Mouse (Mus musculus) stomach, embryonic 16.5 days (tissue): ENCODE results near the gene Ccr1l1. TPM values are rescaled to one million over a fixed set of nuclear protein-coding genes. Genes with fewer than 3 reads are reported as not detected.
A peak's percentile ranks its signal among the peaks of the same experiment; 100 is the strongest.

Source experiments
- ATAC-seq: fragments of 200-750 bp; cut with Nextera tagmentation; 2 replicates; pipeline ENCODE4 v1.8.0; 2017; ENCODE audit warnings: moderate number of reproducible peaks, moderate TSS enrichment; ENCODE audit not compliant: insufficient read depth, low FRiP score
- H3K27ac ChIP-seq: fragments of 300-500 bp; sonication (generic); 2 replicates; pipeline ENCODE4 v1.5.1; 2014; ENCODE audit warnings: low read length
- H3K27me3 ChIP-seq: fragments of 300-500 bp; sonication (generic); 2 replicates; pipeline ENCODE4 v1.6.1; 2014; ENCODE audit warnings: low read length, control low read depth, mixed read lengths; ENCODE audit not compliant: control insufficient read depth, insufficient read depth
- H3K36me3 ChIP-seq: fragments of 300-500 bp; sonication (generic); 2 replicates; pipeline ENCODE4 v1.6.1; 2014; ENCODE audit warnings: low read length; ENCODE audit not compliant: control insufficient read depth, insufficient read depth
- H3K4me1 ChIP-seq: fragments of 300-500 bp; sonication (generic); 2 replicates; pipeline ENCODE4 v1.6.1; 2014; ENCODE audit warnings: low read length, control low read depth, mixed read lengths; ENCODE audit not compliant: control insufficient read depth, insufficient read depth
- H3K4me2 ChIP-seq: fragments of 300-500 bp; sonication (generic); 2 replicates; pipeline ENCODE4 v1.6.1; 2014; ENCODE audit warnings: low read depth, low read length, mixed read lengths
- H3K4me3 ChIP-seq: fragments of 300-500 bp; sonication (generic); replicated peaks from 2 replicates; pipeline ENCODE4 v1.5.1; 2014; ENCODE audit warnings: mild to moderate bottlenecking, low read length
- H3K9ac ChIP-seq: fragments of 300-500 bp; sonication (generic); 2 replicates; pipeline ENCODE4 v1.6.1; 2014; ENCODE audit warnings: low read length
- H3K9me3 ChIP-seq: fragments of 300-500 bp; sonication (generic); replicated peaks from 2 replicates; pipeline ENCODE4 v1.6.1; 2016; ENCODE audit warnings: low read length, control low read depth; ENCODE audit not compliant: control insufficient read depth
- WGBS: fragments of 180-500 bp; shearing (Covaris S2); extraction: QIAGEN DNeasy Blood & Tissue Kit; methylation state at CpG from one replicate; pipeline ENCODE4 v1.1.7; 2014; 5-methylcytosine and 5-hydroxymethylcytosine counted together
- polyA plus RNA-seq: library from polyadenylated mRNA; unstranded; fragments of >200 nt; fragmentation: Nextera tagmentation; extraction: Ambion mirVana; gene quantifications from 2 replicates; pipeline ENCODE4 v1.2.1, GENCODE M21; 2015

Gene Ccr1l1
- polyA plus RNA-seq, 1 experiment from 2014 or later, result not detected

DNA sequence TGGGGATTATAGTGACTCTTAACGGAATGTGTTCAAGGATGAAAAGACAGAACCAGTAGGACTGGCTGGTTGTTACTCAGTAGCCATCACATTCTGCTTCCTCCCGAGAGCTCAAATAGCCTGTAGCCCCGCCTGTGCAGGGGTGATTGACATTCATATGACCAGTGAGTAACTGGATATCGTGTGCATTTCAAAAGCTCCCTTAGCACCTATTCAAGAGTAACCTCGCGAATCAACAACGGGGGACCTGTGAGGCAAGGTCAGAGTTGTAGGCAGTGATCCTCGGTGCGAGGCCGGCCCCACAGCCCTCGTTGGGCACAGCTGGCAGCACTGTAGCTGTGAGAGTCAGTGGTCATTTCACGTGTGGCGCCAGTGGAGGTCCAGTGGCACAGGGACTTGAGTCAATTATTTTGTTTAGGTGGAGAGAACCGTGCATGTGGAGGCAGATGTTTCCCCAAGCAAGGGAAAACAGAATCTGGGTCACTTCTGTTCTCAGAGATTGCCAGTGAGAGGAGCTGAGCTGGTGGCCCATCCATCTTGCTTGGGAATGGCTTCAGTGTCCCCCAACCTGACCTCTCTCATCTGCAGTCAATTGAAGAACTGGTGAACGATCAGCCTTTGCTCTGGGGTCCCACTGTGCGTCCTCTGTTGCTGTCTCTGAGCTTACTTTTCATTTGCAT lies 50.8 kb downstream of the Ccr1l1 start:
- no peak overlapping the region for H3K4me3 ChIP-seq
- H3K9me3 ChIP-seq, result no peaks in the 10 kb centered on the region
- 45% methylated on average over 16 of the region's 16 CpGs for WGBS
- H3K9ac ChIP-seq, result no peak overlapping the region; the same call in 1 of the 2 replicates
- no peak for ATAC-seq
- H3K27me3 ChIP-seq, result no peaks in the 10 kb centered on the region
- peak overlapping the region; percentile 62 for H3K27ac ChIP-seq
- peaks cover 7% of the 10 kb centered on the region for H3K4me1 ChIP-seq
- no peaks in the 10 kb centered on the region for H3K36me3 ChIP-seq
- H3K4me2 ChIP-seq, result no peak overlapping the region

Other genes starting within 250 kb of the Ccr1l1 start
- 0.70 and 1.0 TPM in 2 replicates for gene Cxcr6, start 171.9 kb downstream of the Ccr1l1 start, polyA plus RNA-seq
- gene Fyco1, start 126.5 kb downstream of the Ccr1l1 start, polyA plus RNA-seq, result 14.7 and 14.8 TPM in 2 replicates
- gene Xcr1, start 116.4 kb downstream of the Ccr1l1 start, polyA plus RNA-seq, result not detected in 2 replicates
- gene Ccr1, start 9.7 kb downstream of the Ccr1l1 start, polyA plus RNA-seq, result 4.3 and 5.0 TPM in 2 replicates
- 0.18 and 0.32 TPM in 2 replicates for gene Ccr3, start 43.6 kb upstream of the Ccr1l1 start, polyA plus RNA-seq
- gene Ccr2, start 123.5 kb upstream of the Ccr1l1 start, polyA plus RNA-seq, result 4.2 and 8.5 TPM in 2 replicates
- 1.2 TPM in 2 replicates for gene Ccr5, start 143.1 kb upstream of the Ccr1l1 start, polyA plus RNA-seq